Mouse (Mus musculus): ENCODE results near the gene Rab6b.

DNA sequence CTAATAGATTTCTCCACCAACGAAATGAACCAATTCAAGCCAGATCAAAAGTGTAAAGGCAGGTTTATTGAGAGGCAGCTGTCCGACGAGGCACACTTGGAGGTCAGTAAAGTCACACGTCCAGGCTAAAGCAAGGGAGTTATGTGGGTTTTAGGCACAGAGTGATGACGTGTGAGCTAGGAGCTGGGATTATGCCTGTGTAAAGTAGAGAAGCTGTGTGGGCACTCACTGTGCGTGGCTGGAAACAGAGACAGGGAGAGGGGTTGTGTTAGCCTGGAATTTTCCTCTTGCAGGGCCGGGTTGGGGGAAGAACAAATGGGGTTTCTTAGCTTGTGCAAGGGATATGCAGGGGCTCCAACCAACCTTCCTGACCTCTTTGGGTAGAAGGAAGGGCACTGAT lies 57.2 kb downstream of the Rab6b start:
- no peak for TF ChIP-seq CTCF (IDR thresholded peaks at IDR 0.05; ENCODE audit: borderline replicate concordance, extremely low read depth, insufficient read depth, insufficient read length)
- TF ChIP-seq POLR2A (IDR thresholded peaks at IDR 0.05; ENCODE audit: borderline replicate concordance, extremely low read depth, insufficient read depth, insufficient read length, poor library complexity, severe bottlenecking) = no peak

Measured in brain, embryonic 14.5 days (tissue).